Mouse (Mus musculus) kidney, postnatal 25 days (tissue): ENCODE measurements at regions not wholly inside any gene's neighbourhood (a gene's known extent, or its start where the extent isn't known, plus 50 kb on each side); places are given as distances from the start of the nearest gene placed in this dataset.

Experiments used
- DNase-seq, 2 experiments: peaks; one replicate each; pipeline ENCODE4 v3.0.0; 2021; ENCODE audit warnings: mixed read lengths in 2 of 2

GRCm38 (mm10) chr12:45384864-45385263 lies 310.4 kb upstream of the Stxbp6 start:
- DNase-seq: peak in 1 of 2 experiments; percentile 6
